Mouse (Mus musculus) MEL (cell line): ENCODE data around the gene Lrrfip2. TPM values are rescaled to one million over a fixed set of nuclear protein-coding genes. Genes with fewer than 3 reads are reported as not detected.

Source experiments
- DNase-seq: peaks from one replicate; pipeline ENCODE4 v3.0.0; 2011; ENCODE audit warnings: low read depth, low spot score
- H3K27ac ChIP-seq: 2 replicates; pipeline ENCODE4 v1.5.1; 2012; ENCODE audit warnings: low read depth, mild to moderate bottlenecking, control low read depth, low read length, moderate library complexity; ENCODE audit not compliant: control insufficient read depth
- H3K27me3 ChIP-seq, 2 experiments: fragments of 150-350 bp in 1 of 2; sonication (generic) in 1 of 2; 2 replicates each; pipeline ENCODE4 v1.6.1; 2012; ENCODE audit warnings: low read length in 2 of 2, mild to moderate bottlenecking in 2 of 2, improper control_type of control experiment in 1 of 2, moderate library complexity in 1 of 2; ENCODE audit not compliant: insufficient read depth in 2 of 2, control insufficient read depth in 1 of 2
- H3K36me3 ChIP-seq, 2 experiments: 2 replicates each; pipeline ENCODE4 v1.6.1; 2012 to 2014; ENCODE audit warnings: low read length in 2 of 2, improper control_type of control experiment in 1 of 2, inconsistent platforms in 1 of 2, mild to moderate bottlenecking in 1 of 2; ENCODE audit not compliant: insufficient read depth in 2 of 2, control insufficient read depth in 1 of 2
- H3K4me1 ChIP-seq, 2 experiments: fragments of 150-350 bp in 1 of 2; sonication (generic) in 1 of 2; 2 replicates each; pipeline ENCODE4 v1.6.1; 2012; ENCODE audit warnings: low read length in 2 of 2, improper control_type of control experiment in 1 of 2, mild to moderate bottlenecking in 1 of 2; ENCODE audit not compliant: insufficient read depth in 2 of 2, control insufficient read depth in 1 of 2
- H3K4me3 ChIP-seq, 2 experiments: fragments of 150-350 bp in 1 of 2; sonication (generic) in 1 of 2; 2 replicates each; pipeline ENCODE4 v1.5.1; 2012; ENCODE audit warnings: low read depth in 2 of 2, low read length in 2 of 2, mild to moderate bottlenecking in 2 of 2, moderate library complexity in 2 of 2, control low read depth in 1 of 2, improper control_type of control experiment in 1 of 2; ENCODE audit not compliant: control insufficient read depth in 1 of 2, insufficient read depth in 1 of 2
- H3K79me2 ChIP-seq: 2 replicates; pipeline ENCODE4 v1.6.1; 2012; ENCODE audit warnings: mild to moderate bottlenecking, low read length, moderate library complexity; ENCODE audit not compliant: control insufficient read depth, poor library complexity, insufficient read depth
- H3K9ac ChIP-seq: 2 replicates; pipeline ENCODE4 v1.6.1; 2012; ENCODE audit warnings: low read depth, mild to moderate bottlenecking, control low read depth, low read length, moderate library complexity; ENCODE audit not compliant: control insufficient read depth, poor library complexity, severe bottlenecking
- H3K9me3 ChIP-seq: fragments of 150-350 bp; sonication (generic); replicated peaks from 2 replicates; pipeline ENCODE4 v1.6.1; 2012; ENCODE audit warnings: mild to moderate bottlenecking, low read length, improper control_type of control experiment, moderate library complexity; ENCODE audit not compliant: insufficient read depth
- CTCF ChIP-seq, 3 experiments: IDR thresholded peaks in 2 of 3; conservative IDR thresholded peaks in 1 of 3; 2 replicates each; pipeline ENCODE4 v1.5.1; 2011 to 2012; ENCODE audit warnings: low read length in 3 of 3, low read depth in 2 of 3, mild to moderate bottlenecking in 2 of 3, improper control_type of control experiment in 1 of 3, inconsistent platforms in 1 of 3, mixed read lengths in 1 of 3, moderate library complexity in 1 of 3; ENCODE audit not compliant: control insufficient read depth in 1 of 3, insufficient read depth in 1 of 3, poor library complexity in 1 of 3, severe bottlenecking in 1 of 3
- GABPA ChIP-seq: IDR thresholded peaks from 2 replicates; pipeline ENCODE4 v1.6.1; 2012; ENCODE audit warnings: low read depth, mild to moderate bottlenecking, inconsistent platforms, low read length, improper control_type of control experiment, moderate library complexity
- JUND ChIP-seq: IDR thresholded peaks from 2 replicates; pipeline ENCODE4 v1.6.1; 2011; ENCODE audit warnings: low read depth, mild to moderate bottlenecking, improper control_type of control experiment, low read length
- MAFK ChIP-seq: IDR thresholded peaks from 2 replicates; pipeline ENCODE4 v1.6.1; 2011; ENCODE audit warnings: low read depth, mild to moderate bottlenecking, low read length, improper control_type of control experiment, borderline replicate concordance
- MXI1 ChIP-seq: IDR thresholded peaks from 2 replicates; pipeline ENCODE4 v1.6.1; 2011; ENCODE audit warnings: mild to moderate bottlenecking, low read depth, low read length, improper control_type of control experiment
- NELFE ChIP-seq: IDR thresholded peaks from 2 replicates; pipeline ENCODE4 v1.6.1; 2011; ENCODE audit warnings: low read depth, low read length, improper control_type of control experiment
- NRF1 ChIP-seq: IDR thresholded peaks from 2 replicates; pipeline ENCODE4 v1.6.1; 2014; ENCODE audit warnings: low read depth, mild to moderate bottlenecking, inconsistent platforms, low read length, improper control_type of control experiment, moderate library complexity; ENCODE audit not compliant: poor library complexity, insufficient read depth, severe bottlenecking
- POLR2A ChIP-seq, 2 experiments: IDR thresholded peaks; 2 replicates each; pipeline ENCODE4 v1.6.1; 2011 to 2012; ENCODE audit warnings: low read length in 2 of 2, mild to moderate bottlenecking in 2 of 2, control low read depth in 1 of 2, improper control_type of control experiment in 1 of 2, low read depth in 1 of 2, moderate library complexity in 1 of 2; ENCODE audit not compliant: control insufficient read depth in 1 of 2, insufficient read depth in 1 of 2, poor library complexity in 1 of 2
- POLR2AphosphoS5 ChIP-seq: IDR thresholded peaks from 2 replicates; pipeline ENCODE4 v1.6.1; 2012; ENCODE audit warnings: low read depth, borderline replicate concordance, mild to moderate bottlenecking, inconsistent platforms, low read length, moderate library complexity, mixed read lengths
- RAD21 ChIP-seq: IDR thresholded peaks from 2 replicates; pipeline ENCODE4 v1.6.1; 2011; ENCODE audit warnings: mild to moderate bottlenecking, low read depth, low read length, improper control_type of control experiment
- RCOR1 ChIP-seq: IDR thresholded peaks from 2 replicates; pipeline ENCODE4 v1.6.1; 2012; ENCODE audit warnings: low read depth, mild to moderate bottlenecking, inconsistent platforms, low read length, improper control_type of control experiment
- SIN3A ChIP-seq: IDR thresholded peaks from 2 replicates; pipeline ENCODE4 v1.6.1; 2012; ENCODE audit warnings: low read length, improper control_type of control experiment, inconsistent platforms
- SMC3 ChIP-seq: IDR thresholded peaks from 2 replicates; pipeline ENCODE4 v1.6.1; 2011; ENCODE audit warnings: low read depth, low read length, improper control_type of control experiment
- USF2 ChIP-seq, 2 experiments: IDR thresholded peaks; 2 replicates each; pipeline ENCODE4 v1.6.1; 2011 to 2012; ENCODE audit warnings: improper control_type of control experiment in 2 of 2, low read length in 2 of 2, borderline replicate concordance in 1 of 2, inconsistent platforms in 1 of 2, low read depth in 1 of 2, mild to moderate bottlenecking in 1 of 2; ENCODE audit not compliant: insufficient read depth in 1 of 2
- polyA plus RNA-seq, 2 experiments: library from polyadenylated mRNA; stranded (reverse) in 1 of 2; unstranded in 1 of 2; fragments of >175 nt in 1 of 2; fragments of >200 nt in 1 of 2; gene quantifications; 2 replicates each; pipeline versions ENCODE4 v1.2.1 to v1.2.4; 2012; ENCODE audit warnings: low replicate concordance in 2 of 2, low read depth in 1 of 2; ENCODE audit not compliant: insufficient read length in 2 of 2, insufficient read depth in 1 of 2, missing spikeins in 1 of 2
- total RNA-seq: library from RNA; depleted of rRNA; stranded (reverse); fragments of 300-350 nt; gene quantifications from 2 replicates; pipeline ENCODE4 v1.2.3, GENCODE M21; 2012

Lrrfip2 gene
- total and polyA plus RNA-seq, 3 experiments: 26.0 to 42.7 TPM; not detected in 1

- Histone ChIP-seq H3K9ac (no peak overlapping the region), H3K4me1 (no peaks in the 10 kb centered on the region), H3K9me3 (no peaks in the 10 kb centered on the region), H3K27me3 (no peaks in the 10 kb centered on the region), H3K4me3 (no peak overlapping the region), H3K27ac (no peak overlapping the region), H3K36me3 (peaks cover 0 to 22% of the 10 kb centered on the region in 2 experiments; a peak in 2 of 4 replicates), H3K79me2 (no peaks in the 10 kb centered on the region)
- TF ChIP-seq NELFE (no peak), CTCF (IDR thresholded peaks at IDR 0.05 in 2 of 3, conservative IDR thresholded peaks at IDR 0.05 in 1 of 3; ENCODE audit: control insufficient read depth in 1 of 3, insufficient read depth in 1 of 3, low read depth in 2 of 3, low read length in 3 of 3, poor library complexity in 1 of 3, severe bottlenecking in 1 of 3) (peak; percentile 40 to 67 (median 58)), RAD21 (peak; percentile 16), SIN3A (no peak), POLR2A (IDR thresholded peaks at IDR 0.05; ENCODE audit: control insufficient read depth in 1 of 2, insufficient read depth in 1 of 2, low read depth in 1 of 2, low read length in 2 of 2, poor library complexity in 1 of 2) (no peak), SMC3 (peak; percentile 32)
- peak; percentile 55 for DNase-seq
These were observed 130.4 kb downstream of the Lrrfip2 start for GRCm38 (mm10) chr9:111247682-111248246.

DNA sequence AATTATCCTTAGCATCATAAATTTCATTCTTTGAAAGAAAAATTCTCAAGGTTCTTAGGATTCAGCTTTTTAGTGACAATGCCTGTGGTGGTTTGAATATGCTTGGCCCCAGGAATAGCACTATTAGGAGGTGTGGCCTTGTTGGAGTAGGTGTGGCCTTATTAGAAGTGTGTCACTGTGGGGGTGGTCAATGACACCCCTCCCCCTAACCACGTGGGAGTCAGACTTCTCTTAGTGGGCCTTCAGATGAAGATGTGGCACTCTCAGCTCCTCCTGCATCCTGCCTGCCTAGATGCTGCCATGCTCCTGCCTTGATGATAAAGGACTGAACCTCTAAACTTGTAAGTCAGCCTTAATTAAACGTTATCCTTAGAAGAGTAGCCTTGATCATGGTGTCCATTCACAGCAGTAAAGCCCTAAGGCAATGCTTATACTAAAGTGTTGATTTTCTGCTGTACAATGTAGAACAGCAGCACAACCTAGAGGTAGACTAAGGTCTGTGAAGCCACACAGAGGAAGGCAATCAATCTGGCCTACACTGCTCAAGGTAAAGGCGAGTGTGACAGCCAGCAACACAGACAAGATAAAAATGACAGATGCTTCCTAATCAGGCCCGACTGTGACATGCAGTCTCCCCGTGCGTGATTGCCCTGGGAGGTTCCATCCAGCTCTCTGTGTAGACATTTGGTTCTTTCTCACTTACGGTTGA lies 134.9 kb downstream of the Lrrfip2 start:
- Histone ChIP-seq H3K27me3 (no peaks in the 10 kb centered on the region), H3K36me3 (peaks cover 0 to 20% of the 10 kb centered on the region in 2 experiments; a peak in 2 of 4 replicates), H3K4me3 (no peak overlapping the region), H3K27ac (no peak overlapping the region), H3K9me3 (no peaks in the 10 kb centered on the region), H3K4me1 (no peaks in the 10 kb centered on the region), H3K79me2 (no peaks in the 10 kb centered on the region), H3K9ac (no peak overlapping the region)
- no peak for DNase-seq
- TF ChIP-seq CTCF (IDR thresholded peaks at IDR 0.05 in 2 of 3, conservative IDR thresholded peaks at IDR 0.05 in 1 of 3; ENCODE audit: control insufficient read depth in 1 of 3, insufficient read depth in 1 of 3, low read depth in 2 of 3, low read length in 3 of 3, poor library complexity in 1 of 3, severe bottlenecking in 1 of 3) (peak in 1 of 3 experiments; percentile 6; a peak in 1 of 6 replicates), NRF1 (no peak)

GRCm38 (mm10) chr9:111260360-111260985 lies 143.1 kb downstream of the Lrrfip2 start:
- H3K4me3 ChIP-seq: no peak overlapping the region
- H3K9ac ChIP-seq: no peak overlapping the region
- no peaks in the 10 kb centered on the region for H3K79me2 ChIP-seq
- no peaks in the 10 kb centered on the region for H3K9me3 ChIP-seq
- H3K27ac ChIP-seq: no peak overlapping the region
- H3K4me1 ChIP-seq: no peaks in the 10 kb centered on the region
- peaks cover 0 to 8% of the 10 kb centered on the region in 2 experiments; a peak in 2 of 4 replicates for H3K36me3 ChIP-seq
- no peaks in the 10 kb centered on the region for H3K27me3 ChIP-seq
- TF ChIP-seq RCOR1 (no peak), SIN3A (no peak), JUND (no peak), MXI1 (no peak), USF2 (IDR thresholded peaks at IDR 0.05; ENCODE audit: borderline replicate concordance in 1 of 2, insufficient read depth in 1 of 2, low read depth in 1 of 2, low read length in 2 of 2) (no peak), MAFK (no peak), POLR2AphosphoS5 (no peak), GABPA (no peak)
- no peak for DNase-seq
